Mouse (Mus musculus) heart, postnatal 10 days (tissue): ENCODE measurements around the gene Sec16b. TPM values are rescaled to one million over a fixed set of nuclear protein-coding genes. Genes with fewer than 3 reads are reported as not detected.
A peak's percentile ranks its signal among the peaks of the same experiment; 100 is the strongest.

Experiments
- DNase-seq, 2 experiments: peaks; one replicate each; pipeline ENCODE4 v3.0.0; 2021
- intact Hi-C: fragments of 180-260 bp; cut with DNase I; formaldehyde crosslinking; loops from one replicate; pipeline ENCODE4 v1.15.1; 2025
- total RNA-seq, 2 experiments: library from RNA; stranded (reverse); gene quantifications; 2 replicates each; pipeline ENCODE4 v1.2.3; 2021

Gene Sec16b
- total RNA-seq, 2 experiments from 2014 or later = 1.9 to 2.1 TPM

DNA sequence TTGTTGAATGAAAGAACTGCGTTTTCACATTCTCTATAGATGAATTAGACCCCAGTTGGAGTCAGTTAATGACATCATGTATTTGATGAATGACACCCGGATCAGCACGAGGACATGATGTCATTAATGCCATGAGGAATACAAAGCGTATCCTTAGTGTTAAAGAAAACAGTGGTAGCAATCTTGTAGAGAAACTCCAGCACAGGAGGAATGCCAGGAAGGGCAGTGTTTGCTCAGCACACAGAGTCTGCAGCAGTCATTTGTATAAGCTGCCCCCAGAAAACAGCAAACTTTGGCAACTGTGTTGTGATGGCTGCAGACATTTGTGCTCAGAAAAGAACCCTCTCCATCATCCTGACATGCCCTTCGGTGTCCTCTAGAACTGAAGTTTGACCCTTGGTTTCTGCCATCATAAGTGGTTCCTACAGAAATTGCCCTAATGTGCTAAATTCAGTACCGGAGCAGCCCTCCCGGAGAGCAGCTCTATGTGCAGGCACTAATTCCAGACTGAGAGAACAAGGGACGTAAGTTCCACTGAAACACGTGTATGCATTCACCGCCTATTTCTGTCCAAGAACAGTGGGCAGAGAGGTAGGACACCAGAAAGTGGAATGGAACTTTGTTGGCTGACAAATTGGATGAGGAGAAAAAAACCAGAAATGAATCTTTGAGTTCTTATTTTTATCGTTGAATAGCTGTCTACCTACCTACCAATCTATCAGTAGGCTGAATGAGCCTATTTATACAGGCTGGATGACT is 6.3 kb downstream of the Sec16b start:
- intact Hi-C loops = no loop called here
- no peak for DNase-seq

DNA sequence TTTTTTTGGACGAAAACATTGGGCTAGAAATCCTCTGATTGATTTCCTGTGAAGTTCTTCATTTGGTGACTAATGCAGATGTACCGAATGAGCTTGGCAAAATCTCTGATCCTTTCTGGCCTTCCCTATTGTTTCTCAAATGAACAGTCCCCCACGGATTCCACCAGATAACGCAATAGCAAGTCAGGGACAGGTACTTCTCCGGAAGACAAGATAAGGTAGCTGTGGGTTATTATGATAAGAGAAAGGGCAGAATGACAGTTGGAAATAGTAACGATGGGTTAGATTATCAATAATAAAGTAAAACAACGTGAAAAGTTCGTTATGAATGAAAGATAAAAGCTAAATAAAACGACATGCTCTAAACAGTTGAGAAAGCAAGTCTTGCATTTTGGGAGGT is 7.0 kb downstream of the Sec16b start:
- intact Hi-C loops = no loop called here

GRCm38 (mm10) chr1:157514298-157514697 is 7.8 kb downstream of the Sec16b start:
- intact Hi-C loops = no loop called here
- DNase-seq = no peak

More for the DNA sequence above, 7.0 kb downstream of the Sec16b start:
- no peak for DNase-seq

DNA sequence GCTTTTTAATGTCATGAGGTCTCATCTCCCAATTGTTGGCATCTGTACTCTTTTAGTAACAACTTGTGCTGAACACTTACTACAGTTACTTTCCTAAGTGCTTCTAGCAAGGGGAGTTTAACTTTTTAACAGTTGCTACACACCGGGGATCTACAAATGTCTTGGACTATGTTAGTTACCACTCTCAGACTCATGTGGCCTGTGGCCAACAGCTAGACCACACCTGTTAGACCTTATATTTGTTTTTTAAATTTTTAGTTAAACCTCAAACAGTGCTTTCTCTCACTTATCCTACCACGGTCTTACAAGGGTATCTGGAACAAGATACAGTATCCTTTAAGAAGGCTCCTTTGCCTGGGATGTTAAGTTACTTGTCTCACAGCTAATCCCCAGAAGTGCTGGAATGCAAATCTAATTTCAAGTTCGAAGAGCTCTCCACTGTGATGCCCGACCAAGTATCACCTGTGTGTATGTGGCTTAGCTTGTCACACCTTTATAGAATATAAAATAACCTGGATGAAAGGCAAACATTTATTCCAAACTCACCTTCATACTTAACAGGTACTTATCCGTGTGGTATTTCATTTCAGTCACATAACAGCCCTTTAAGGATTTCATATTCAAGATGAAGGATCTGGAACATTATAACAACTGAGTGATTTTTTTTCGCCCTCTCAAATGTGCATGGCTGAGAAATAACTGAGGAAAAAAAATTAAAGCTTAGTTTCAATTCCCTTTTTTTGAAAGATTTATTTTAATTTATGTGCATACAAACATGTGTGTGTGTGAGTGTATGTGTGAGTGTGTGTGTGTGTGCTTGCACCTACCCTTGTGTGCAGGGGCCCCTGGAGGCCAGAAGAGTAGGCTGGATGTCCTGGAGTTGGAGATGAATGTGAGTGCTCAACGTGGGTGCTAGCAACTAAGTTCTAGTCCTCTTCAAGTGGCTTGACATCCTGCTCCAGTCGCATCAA is 10.6 kb downstream of the Sec16b start:
- intact Hi-C loops = no loop called here
- DNase-seq = no peak

GRCm38 (mm10) chr1:157518111-157518523 is 11.6 kb downstream of the Sec16b start:
- peak; percentile 41 to 57 for DNase-seq
- intact Hi-C loops = no loop called here

- intact Hi-C loops = no loop called here
- DNase-seq = no peak
These were observed 12.9 kb downstream of the Sec16b start for GRCm38 (mm10) chr1:157519396-157519795.

- intact Hi-C loops = no loop called here
- no peak for DNase-seq
These were observed 15.8 kb downstream of the Sec16b start for GRCm38 (mm10) chr1:157522322-157522721.

GRCm38 (mm10) chr1:157524775-157525174 is 18.2 kb downstream of the Sec16b start:
- intact Hi-C loops = no loop called here
- no peak for DNase-seq

GRCm38 (mm10) chr1:157525692-157526354 is 19.3 kb downstream of the Sec16b start:
- no peak for DNase-seq
- intact Hi-C loops = no loop called here

DNA sequence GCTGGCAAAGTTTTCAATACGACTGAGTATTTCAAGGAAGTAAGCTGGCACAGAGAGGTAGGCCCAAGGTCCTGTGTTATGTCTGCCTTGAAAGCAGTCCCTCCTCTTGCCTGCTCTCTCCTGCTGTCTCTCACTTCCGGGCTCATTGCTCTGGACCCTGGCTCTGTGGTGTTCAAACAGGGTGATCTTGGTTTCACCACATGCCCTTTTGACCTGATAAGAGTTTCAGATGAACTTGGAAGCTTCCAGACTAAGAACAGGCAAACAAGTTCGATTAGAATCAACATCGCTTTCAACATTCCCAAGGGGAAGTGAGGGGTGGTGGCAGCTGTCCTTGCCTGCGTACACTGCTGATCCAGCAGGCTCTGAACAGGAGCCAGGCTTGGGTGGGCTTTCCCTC is 20.1 kb downstream of the Sec16b start:
- intact Hi-C loops = no loop called here
- DNase-seq = no peak

DNA sequence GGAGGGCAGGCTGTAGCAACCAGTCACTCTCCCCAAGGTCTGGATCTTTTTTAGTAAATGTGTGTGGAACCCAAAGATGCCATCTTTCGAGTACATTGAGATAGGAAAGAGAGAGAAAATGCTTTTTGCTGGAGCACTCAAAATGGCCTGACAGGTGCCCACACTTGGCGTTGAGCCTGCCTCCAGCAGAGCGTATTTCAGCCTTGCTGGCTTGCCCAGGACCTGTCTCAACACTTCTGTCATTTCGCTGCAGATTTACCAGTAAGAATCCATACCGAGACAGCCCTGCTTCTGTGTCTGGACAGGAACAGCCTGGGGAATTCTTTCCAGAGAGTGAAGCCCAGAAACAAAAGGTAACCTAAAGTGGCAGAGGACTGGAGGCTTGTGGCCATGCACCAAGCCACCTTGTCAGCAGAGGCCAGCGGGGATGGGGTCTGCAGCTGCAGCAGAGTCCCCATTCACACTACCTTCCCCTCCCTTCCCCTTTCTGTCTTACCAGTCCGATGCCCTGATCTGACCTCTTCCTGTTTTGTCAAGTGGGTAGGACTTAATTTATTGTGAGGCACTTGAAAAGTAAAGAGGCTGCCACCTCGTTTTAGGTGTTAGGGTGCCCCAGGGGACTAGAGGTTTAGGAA is 26.4 kb downstream of the Sec16b start:
- no peak for DNase-seq
- intact Hi-C loops = loop anchor here (10.0 kb wide), 2 partner anchors 388 to 618 kb away; no protein-coding TSS in a partner anchor

GRCm38 (mm10) chr1:157535571-157535970 is 29.0 kb downstream of the Sec16b start:
- DNase-seq = no peak
- intact Hi-C loops = loop anchor here (1.0 to 10.0 kb wide), 4 partner anchors 75 to 621 kb away; no protein-coding TSS in a partner anchor

- intact Hi-C loops = loop anchor here (2.0 to 10.0 kb wide), 4 partner anchors 238 to 622 kb away; no protein-coding TSS in a partner anchor
- DNase-seq = peak; percentile 42 to 71
These were observed 29.9 kb downstream of the Sec16b start for GRCm38 (mm10) chr1:157536471-157536870.

DNA sequence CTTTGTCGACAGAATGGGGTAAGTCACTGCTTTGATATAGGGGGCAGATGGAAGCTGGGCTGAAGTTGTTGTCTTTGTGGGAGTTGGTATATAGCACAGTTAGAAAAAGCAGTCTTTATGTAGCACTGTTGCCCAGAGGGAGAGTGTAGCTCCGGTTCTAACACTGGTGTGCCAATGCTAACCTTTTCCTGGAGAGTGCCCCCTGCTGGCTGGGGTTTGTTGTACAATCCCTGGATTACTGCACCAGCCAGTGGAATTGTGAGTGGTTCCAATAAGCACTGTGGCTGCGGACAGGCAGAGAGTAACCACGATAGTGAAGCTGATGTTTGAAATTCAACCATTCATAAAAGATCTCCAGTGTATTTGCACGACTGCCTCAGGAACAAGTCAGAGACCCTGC is 31.1 kb downstream of the Sec16b start:
- DNase-seq = peak in 1 of 2 experiments; percentile 41
- intact Hi-C loops = loop anchor here (2.0 to 10.0 kb wide), 4 partner anchors 239 to 623 kb away; no protein-coding TSS in a partner anchor

DNA sequence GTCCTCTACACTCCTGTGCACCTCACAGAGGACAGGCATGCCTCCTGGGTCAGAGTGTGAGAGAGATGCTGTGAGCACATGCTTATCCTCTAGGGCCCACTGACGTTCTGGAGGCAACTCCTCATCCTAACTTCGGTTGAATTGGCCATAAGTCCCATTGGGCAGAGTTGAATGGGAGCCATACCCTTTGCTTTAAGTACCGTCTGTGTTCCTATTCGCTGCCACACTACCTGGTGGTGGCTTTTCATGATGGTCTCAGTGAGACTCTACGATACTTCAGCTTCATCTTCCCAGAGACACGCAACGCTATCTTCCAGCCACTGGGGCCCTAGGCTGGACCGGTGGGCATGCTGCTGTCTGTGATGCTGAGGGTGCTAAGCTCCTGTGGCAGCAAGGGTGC is 38.5 kb downstream of the Sec16b start:
- intact Hi-C loops = no loop called here

DNA sequence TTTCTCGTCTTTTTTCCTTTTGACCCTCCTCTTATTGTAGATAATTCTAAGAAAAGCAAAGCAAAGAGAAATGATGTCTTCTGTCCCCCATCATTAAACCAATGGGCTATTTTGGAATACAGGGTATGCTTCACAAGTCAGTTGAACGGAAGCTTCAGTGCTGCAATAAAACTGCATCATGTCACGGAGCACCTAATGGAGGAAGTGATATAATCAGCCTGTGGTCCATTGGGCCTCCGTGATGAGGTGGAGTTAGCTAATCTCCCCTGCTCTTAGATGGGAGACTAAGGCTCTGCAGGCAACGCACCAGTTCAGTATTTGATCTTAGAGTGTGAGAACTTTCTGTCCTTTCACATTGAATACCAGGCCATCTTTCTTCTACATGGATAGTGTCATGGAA is 41.1 kb downstream of the Sec16b start:
- DNase-seq = no peak
- intact Hi-C loops = no loop called here

More for the DNA sequence above, 38.5 kb downstream of the Sec16b start:
- DNase-seq = no peak

GRCm38 (mm10) chr1:157549721-157550120 is 43.2 kb downstream of the Sec16b start:
- intact Hi-C loops = loop anchor here (5.0 kb wide), 1 partner anchor 1103 kb away; no protein-coding TSS in a partner anchor
- DNase-seq = no peak

GRCm38 (mm10) chr1:157552749-157553451 is 46.4 kb downstream of the Sec16b start:
- intact Hi-C loops = loop anchor here (5.0 kb wide), 1 partner anchor 1099 kb away; no protein-coding TSS in a partner anchor
- peak; percentile 53 to 65 for DNase-seq

DNA sequence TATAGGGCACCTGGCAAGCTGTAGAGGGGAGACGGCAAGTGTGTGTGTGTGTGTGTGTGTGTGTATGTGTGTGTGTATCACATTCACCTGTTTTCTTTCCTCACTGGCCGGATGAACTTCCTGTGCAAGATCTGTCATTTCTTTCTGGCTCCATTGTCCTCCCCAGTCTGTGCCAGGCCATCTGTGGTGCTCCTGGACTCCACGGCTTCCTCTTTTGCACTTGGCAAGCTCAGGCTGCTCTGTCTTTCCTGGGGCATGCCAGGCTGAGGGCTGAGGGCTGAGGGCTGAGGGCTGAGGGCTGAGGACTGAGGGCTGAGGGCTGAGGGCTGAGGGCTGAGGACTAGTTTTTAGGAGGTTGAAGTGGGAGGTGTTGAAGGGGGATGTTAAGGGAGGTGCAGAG is 47.6 kb downstream of the Sec16b start:
- no peak for DNase-seq
- intact Hi-C loops = loop anchor here (5.0 kb wide), 1 partner anchor 1098 kb away; no protein-coding TSS in a partner anchor
